Mouse (Mus musculus) yolk sac, embryonic 10.5 days (tissue): ENCODE results near the gene Tdpoz4.
"Not testable (repeated sequence)": the region's sequence is repeated elsewhere in the genome, so short reads cannot be mapped to it uniquely, and the experiment has no call there.

Experiments used
- DNase-seq: peaks from one replicate; pipeline ENCODE4 v3.0.0-alpha.2; 2017; ENCODE audit warnings: low spot score

The Tdpoz4 gene

GRCm38 (mm10) chr3:93796098-93796497, at the start of gene Tdpoz4:
Gene Tdpoz4, plus strand, starts transcription at chr3:93796398.
- not testable (repeated sequence) for DNase-seq

DNA sequence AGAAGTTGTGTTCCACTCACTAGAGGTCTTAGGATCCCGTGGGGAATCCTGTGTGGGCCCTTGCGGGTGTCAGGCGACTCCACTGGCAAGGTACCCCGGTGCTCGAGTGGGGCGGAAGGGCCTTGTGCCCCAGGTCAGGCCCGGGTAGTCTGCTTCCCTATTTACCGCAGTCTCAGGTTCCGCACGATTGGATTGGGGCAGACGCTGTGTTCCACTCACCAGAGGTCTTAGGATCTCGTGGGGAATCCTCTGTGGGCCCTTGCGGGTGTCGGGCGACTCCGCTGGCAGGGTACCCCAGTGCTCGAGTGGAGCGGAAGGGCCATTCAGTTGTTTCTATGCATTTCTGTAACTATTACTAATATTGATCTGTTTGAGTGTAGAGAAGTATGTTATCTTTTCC, 42.2 kb upstream of the Tdpoz4 start:
- not testable (repeated sequence) for DNase-seq

- not testable (repeated sequence) for DNase-seq
Observed at GRCm38 (mm10) chr3:93772700-93773099, 23.5 kb upstream of the Tdpoz4 start, which contains the start of gene Gm5773. Gene Gm5773, plus strand, starts transcription at chr3:93773000.

DNA sequence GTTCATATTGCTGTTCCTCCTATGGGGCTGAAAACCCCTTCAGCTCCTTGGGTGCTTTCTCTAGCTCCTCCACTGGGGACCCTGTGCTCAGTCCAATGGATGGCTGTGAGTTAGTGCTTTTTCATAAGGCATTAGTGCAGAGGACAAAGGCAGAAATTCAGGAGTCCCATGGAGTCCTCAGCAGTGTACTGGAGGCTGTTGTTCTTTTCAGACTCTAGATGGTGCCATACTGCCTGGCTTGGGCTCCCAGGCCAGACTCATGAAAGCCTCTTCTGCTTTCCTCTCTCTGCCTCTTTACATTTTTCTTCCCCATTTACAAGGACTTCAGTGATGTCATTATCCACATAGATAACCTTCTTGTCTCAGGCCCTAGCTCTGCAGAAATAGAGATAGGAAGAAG, 17.1 kb downstream of the Tdpoz4 start:
- not testable (repeated sequence) for DNase-seq

GRCm38 (mm10) chr3:93825720-93826119, 29.5 kb downstream of the Tdpoz4 start, which contains the start of gene Tdpoz3:
Gene Tdpoz3, plus strand, starts transcription at chr3:93826020.
- DNase-seq, result not testable (repeated sequence)
